Mouse (Mus musculus) kidney, adult 2 months (tissue): ENCODE data around the gene Dnaaf3.

Experiments
- CTCF ChIP-seq: fragments of 200-500 bp; conservative IDR thresholded peaks from 2 replicates; pipeline ENCODE4 v1.5.1; 2011; ENCODE audit warnings: low read depth, mild to moderate bottlenecking, control low read depth, low read length, moderate library complexity, mixed read lengths; ENCODE audit not compliant: insufficient read depth, insufficient read length
- POLR2A ChIP-seq: fragments of 200-500 bp; IDR thresholded peaks from one replicate; pipeline ENCODE4 v1.6.1; 2011; ENCODE audit warnings: low read depth, low read length, control low read depth

DNA sequence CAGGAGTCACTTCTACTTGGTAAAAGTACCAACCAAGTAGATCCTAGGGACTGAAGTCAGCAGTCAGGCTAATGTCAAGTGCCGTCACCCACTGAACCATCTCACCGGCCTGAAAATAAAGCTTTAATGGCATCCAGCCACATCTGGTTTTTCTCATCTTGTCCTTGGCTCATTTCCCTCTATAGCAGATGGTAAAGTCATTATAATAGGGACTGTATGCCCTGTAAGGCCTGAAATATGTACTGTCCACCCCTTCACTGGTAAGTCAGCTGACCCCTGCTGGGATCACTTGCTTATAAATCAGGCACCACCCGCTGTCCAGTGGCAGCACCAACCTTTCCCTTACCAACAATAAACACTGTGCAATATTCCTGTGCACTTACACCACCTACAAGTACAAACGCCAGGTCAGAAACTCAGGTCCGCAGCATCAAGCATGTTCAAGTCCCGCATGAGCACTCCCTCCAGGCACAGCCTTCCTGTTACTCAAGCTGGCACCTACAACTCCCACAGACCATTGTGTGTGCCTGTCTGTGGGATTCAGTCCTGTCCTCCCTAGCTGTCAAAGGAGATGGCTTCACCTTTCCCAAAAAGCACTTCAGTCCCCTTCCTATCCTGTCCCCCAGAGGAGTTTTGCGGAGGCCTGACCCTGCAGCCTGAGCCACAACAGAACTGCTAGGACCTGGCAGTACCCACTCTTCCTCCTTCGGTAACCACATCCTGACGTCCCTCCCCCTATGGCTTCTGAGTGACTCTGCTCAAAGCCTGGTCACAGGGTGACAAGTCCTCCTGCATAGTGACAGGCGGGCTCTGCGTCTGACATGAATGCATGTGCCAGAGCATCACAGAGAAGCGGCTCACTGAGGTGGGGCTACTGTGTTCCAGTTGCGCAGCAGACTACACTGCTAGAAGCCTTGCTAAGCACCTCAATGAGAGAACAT is 39.7 kb downstream of the Dnaaf3 start:
- TF ChIP-seq CTCF: no peak
- TF ChIP-seq POLR2A: no peak
